Mouse (Mus musculus): Measurements from ENCODE around the gene Per1.
A peak's percentile ranks its signal among the peaks of the same experiment; 100 is the strongest.
"Not testable (repeated sequence)": the region's sequence is repeated elsewhere in the genome, so short reads cannot be mapped to it uniquely, and the experiment has no call there.

The Per1 gene

GRCm38 (mm10) chr11:69080855-69081222, 14.2 kb upstream of the Per1 start:
- no peak for DNase-seq (ENCODE audit: low read depth)

- DNase-seq (ENCODE audit: low read depth) = no peak
Measured at GRCm38 (mm10) chr11:69081613-69082012, 13.4 kb upstream of the Per1 start.

- no peak for DNase-seq (ENCODE audit: low read depth)
Measured at GRCm38 (mm10) chr11:69085608-69086007, 9.4 kb upstream of the Per1 start.

- no peak for DNase-seq (ENCODE audit: low read depth)
Measured at GRCm38 (mm10) chr11:69086390-69086789, 8.6 kb upstream of the Per1 start.

- DNase-seq (ENCODE audit: low read depth) = no peak
Measured at GRCm38 (mm10) chr11:69087082-69087481, 7.9 kb upstream of the Per1 start.

GRCm38 (mm10) chr11:69087597-69087996, 7.4 kb upstream of the Per1 start:
- no peak for DNase-seq (ENCODE audit: low read depth)

GRCm38 (mm10) chr11:69088103-69088855, 6.7 kb upstream of the Per1 start, which contains the start of gene Vamp2:
TSS of gene Vamp2 (plus strand) at chr11:69088490.
- no peak for DNase-seq (ENCODE audit: low read depth)

- no peak for DNase-seq (ENCODE audit: low read depth)
Measured at GRCm38 (mm10) chr11:69088856-69089615, 6.0 kb upstream of the Per1 start.

- no peak for DNase-seq (ENCODE audit: low read depth)
Measured at GRCm38 (mm10) chr11:69089616-69090290, 5.3 kb upstream of the Per1 start.

GRCm38 (mm10) chr11:69090367-69090766, 4.7 kb upstream of the Per1 start:
- DNase-seq (ENCODE audit: low read depth) = no peak

- DNase-seq (ENCODE audit: low read depth) = no peak
Measured at GRCm38 (mm10) chr11:69091566-69092385, 3.2 kb upstream of the Per1 start.

GRCm38 (mm10) chr11:69092386-69092751, 2.6 kb upstream of the Per1 start:
- no peak for DNase-seq (ENCODE audit: low read depth)

GRCm38 (mm10) chr11:69092871-69093270, 2.1 kb upstream of the Per1 start:
- DNase-seq (ENCODE audit: low read depth) = no peak

- not testable (repeated sequence) for DNase-seq (ENCODE audit: low read depth)
Measured at GRCm38 (mm10) chr11:69093856-69094255, 1.2 kb upstream of the Per1 start.

GRCm38 (mm10) chr11:69095511-69096231, 654 bp downstream of the Per1 start:
- DNase-seq (ENCODE audit: low read depth) = no peak

- DNase-seq (ENCODE audit: low read depth) = peak; percentile 57
Measured at GRCm38 (mm10) chr11:69096360-69096986, 1.5 kb downstream of the Per1 start.

- peak; percentile 94 for DNase-seq (ENCODE audit: low read depth)
Measured at GRCm38 (mm10) chr11:69096987-69097900, 2.2 kb downstream of the Per1 start.

GRCm38 (mm10) chr11:69098039-69098761, 3.2 kb downstream of the Per1 start:
- DNase-seq (ENCODE audit: low read depth) = no peak

- DNase-seq (ENCODE audit: low read depth) = peak; percentile 91
Measured at GRCm38 (mm10) chr11:69098762-69099091, 3.7 kb downstream of the Per1 start.
